Mouse (Mus musculus): ENCODE data around the gene Mok. TPM values are rescaled to one million over a fixed set of nuclear protein-coding genes. Genes with fewer than 3 reads are reported as not detected.
A peak's percentile ranks its signal among the peaks of the same experiment; 100 is the strongest.

Gene Mok
- polyA plus RNA-seq, 1 experiment, result 12.4 TPM

GRCm38 (mm10) chr12:110850929-110851256, 10.2 kb upstream of the Mok start:
- TF ChIP-seq CTCF (IDR thresholded peaks at IDR 0.05; ENCODE audit: extremely low read depth, insufficient read depth, low read length) (no peak), POLR2A (IDR thresholded peaks at IDR 0.05; ENCODE audit: extremely low read depth, insufficient read depth, low read length) (no peak)
- Histone ChIP-seq H3K27ac (ENCODE audit: insufficient read depth, low read length) (no peak overlapping the region), H3K4me1 (ENCODE audit: control insufficient read depth, insufficient read depth, low read length) (no peaks in the 10 kb centered on the region), H3K4me3 (ENCODE audit: insufficient read depth, low read length) (peak overlapping the region; percentile 66)

- TF ChIP-seq POLR2A (IDR thresholded peaks at IDR 0.05; ENCODE audit: extremely low read depth, insufficient read depth, low read length) (peak; percentile 72; the same call in 1 of the 2 replicates), CTCF (IDR thresholded peaks at IDR 0.05; ENCODE audit: extremely low read depth, insufficient read depth, low read length) (no peak)
- peak within 1 kb of the TSS; percentile 43 for H3K27ac ChIP-seq (ENCODE audit: insufficient read depth, low read length)
- H3K4me3 ChIP-seq (ENCODE audit: insufficient read depth, low read length), result peak within 1 kb of the TSS; percentile 66
- H3K4me1 ChIP-seq (ENCODE audit: control insufficient read depth, insufficient read depth, low read length), result no peaks in the 10 kb centered on the region
Observed at GRCm38 (mm10) chr12:110850010-110850928, 9.5 kb upstream of the Mok start, which contains the start of gene Zfp839. TSS of gene Zfp839 (plus strand) at chr12:110850253.

DNA sequence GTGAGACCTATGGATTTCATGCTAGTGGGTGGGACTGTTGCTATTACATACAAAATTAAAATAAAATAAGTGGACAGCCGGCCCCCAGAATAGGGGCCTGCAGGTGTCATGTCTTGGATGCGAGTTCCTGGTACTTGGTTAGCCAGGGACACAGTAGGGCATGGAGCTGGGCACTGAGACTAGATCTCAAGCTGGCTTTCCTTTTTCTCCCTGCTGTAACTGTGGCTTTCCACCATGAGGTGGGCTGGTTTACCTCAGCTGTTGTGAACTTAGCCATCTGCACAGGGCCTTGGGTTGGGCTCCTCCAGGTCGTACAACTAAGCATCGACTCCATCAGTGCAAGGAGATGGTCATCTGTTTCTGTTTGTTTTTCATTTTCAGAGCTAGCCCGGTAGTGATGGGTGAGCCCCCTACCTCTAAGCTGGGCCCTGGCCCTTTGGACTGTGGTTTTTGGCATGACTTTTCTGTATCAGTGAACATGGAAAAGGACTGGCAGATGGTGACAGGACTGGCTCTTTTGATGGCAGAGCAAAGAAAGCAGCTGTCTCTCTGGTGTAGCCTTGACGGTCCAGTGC, 5.5 kb upstream of the Mok start:
- no peak for TF ChIP-seq CTCF (IDR thresholded peaks at IDR 0.05; ENCODE audit: extremely low read depth, insufficient read depth, low read length)
- H3K4me1 ChIP-seq (ENCODE audit: control insufficient read depth, insufficient read depth, low read length), result no peaks in the 10 kb centered on the region
- H3K4me3 ChIP-seq (ENCODE audit: insufficient read depth, low read length), result no peak overlapping the region
- H3K27ac ChIP-seq (ENCODE audit: insufficient read depth, low read length), result no peak overlapping the region

DNA sequence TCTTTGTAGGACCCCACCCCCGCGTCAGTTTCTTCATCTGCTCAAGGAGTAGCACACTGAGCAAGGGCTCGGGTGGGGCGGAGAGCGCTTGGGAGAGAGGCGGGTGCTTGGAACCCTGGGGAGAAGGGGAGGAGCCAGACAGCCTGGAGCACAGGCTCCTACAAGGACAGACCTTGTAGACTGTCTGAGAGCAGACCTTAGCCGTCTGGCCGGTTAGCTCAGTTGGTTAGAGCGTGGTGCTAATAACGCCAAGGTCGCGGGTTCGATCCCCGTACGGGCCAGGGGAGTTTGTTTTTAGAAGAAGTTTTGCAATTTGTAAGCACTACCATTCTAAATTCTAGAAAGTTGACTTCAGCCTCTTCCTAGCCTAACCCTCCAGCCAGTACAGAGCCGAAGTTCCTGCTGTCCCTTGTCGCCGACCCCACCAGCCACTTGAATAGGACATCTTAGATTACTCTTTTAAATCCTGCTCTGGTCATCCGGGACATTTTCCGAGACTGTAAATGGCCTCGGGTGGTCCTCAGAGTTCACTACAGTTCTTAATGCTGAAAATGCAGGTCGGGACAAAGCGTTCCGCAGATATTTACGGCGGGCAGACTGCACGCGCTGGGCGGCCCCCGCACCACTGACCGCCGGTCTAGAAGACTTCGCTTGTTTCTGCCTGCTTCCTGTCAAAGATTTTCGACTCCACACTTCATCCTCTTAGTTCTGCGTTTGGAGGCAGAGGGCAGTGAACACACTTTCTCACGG, 4.6 kb upstream of the Mok start:
- TF ChIP-seq CTCF (IDR thresholded peaks at IDR 0.05; ENCODE audit: extremely low read depth, insufficient read depth, low read length) (no peak), POLR2A (IDR thresholded peaks at IDR 0.05; ENCODE audit: extremely low read depth, insufficient read depth, low read length) (no peak)
- Histone ChIP-seq H3K27ac (ENCODE audit: insufficient read depth, low read length) (0 out of 2 replicates have a peak overlapping the region, but pooled peaks have one; percentile 25), H3K4me1 (ENCODE audit: control insufficient read depth, insufficient read depth, low read length) (no peaks in the 10 kb centered on the region), H3K4me3 (ENCODE audit: insufficient read depth, low read length) (peak overlapping the region; percentile 35)

DNA sequence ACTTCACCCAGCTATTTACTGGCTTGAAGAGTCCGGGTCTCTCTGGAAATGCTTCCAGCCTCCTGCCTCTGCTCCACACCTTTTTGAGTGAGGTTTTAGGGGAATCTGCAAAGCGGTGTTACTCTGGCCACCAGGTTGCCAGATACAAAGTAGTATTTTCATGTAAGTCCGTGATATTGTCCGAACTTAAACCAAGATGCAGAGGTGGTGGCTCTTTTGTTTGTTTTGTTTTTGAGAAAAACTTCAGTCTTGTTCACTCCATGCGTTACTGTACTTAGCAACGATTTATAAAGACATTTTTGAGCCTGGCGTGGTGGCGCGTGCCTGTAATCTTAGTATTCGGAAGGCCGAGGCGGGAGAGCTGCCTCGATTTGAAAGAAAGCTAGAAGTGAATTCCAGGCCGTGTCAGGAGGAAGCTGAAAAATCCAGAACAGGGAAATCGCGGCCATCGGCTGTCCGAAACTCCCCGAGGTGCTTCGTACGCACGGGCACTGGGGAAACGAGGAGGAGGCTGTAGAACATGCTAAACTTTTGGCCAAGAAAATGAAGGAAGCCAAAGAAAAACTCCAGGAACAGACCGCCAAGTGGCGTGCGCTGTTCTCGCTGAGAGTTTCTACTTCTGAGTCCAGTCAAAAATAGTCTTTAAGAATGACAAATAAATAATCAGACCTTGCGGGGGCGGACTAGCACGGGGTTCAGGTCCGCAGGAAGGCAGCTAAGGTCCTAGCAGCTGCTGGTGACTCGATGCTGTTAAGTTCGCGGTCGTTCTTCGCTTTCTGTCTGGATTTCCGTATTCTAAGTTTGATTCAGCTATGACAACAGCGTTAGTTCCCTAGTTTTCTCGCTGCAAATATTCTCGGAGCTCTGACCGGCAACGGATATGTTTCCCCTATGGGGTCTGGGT, 3.7 kb upstream of the Mok start:
- Histone ChIP-seq H3K27ac (ENCODE audit: insufficient read depth, low read length) (no peak overlapping the region), H3K4me1 (ENCODE audit: control insufficient read depth, insufficient read depth, low read length) (no peaks in the 10 kb centered on the region; the same call in 1 of the 2 replicates), H3K4me3 (ENCODE audit: insufficient read depth, low read length) (peak overlapping the region; percentile 35)
- TF ChIP-seq POLR2A (IDR thresholded peaks at IDR 0.05; ENCODE audit: extremely low read depth, insufficient read depth, low read length) (no peak), CTCF (IDR thresholded peaks at IDR 0.05; ENCODE audit: extremely low read depth, insufficient read depth, low read length) (no peak)

- Histone ChIP-seq H3K27ac (ENCODE audit: insufficient read depth, low read length) (no peak overlapping the region), H3K4me3 (ENCODE audit: insufficient read depth, low read length) (peak overlapping the region; percentile 9), H3K4me1 (ENCODE audit: control insufficient read depth, insufficient read depth, low read length) (no peaks in the 10 kb centered on the region; the same call in 1 of the 2 replicates)
- TF ChIP-seq POLR2A (IDR thresholded peaks at IDR 0.05; ENCODE audit: extremely low read depth, insufficient read depth, low read length) (no peak), CTCF (IDR thresholded peaks at IDR 0.05; ENCODE audit: extremely low read depth, insufficient read depth, low read length) (peak; percentile 89)
Observed at GRCm38 (mm10) chr12:110843194-110844048, 2.7 kb upstream of the Mok start.

- Histone ChIP-seq H3K4me3 (ENCODE audit: insufficient read depth, low read length) (no peak overlapping the region), H3K4me1 (ENCODE audit: control insufficient read depth, insufficient read depth, low read length) (no peaks in the 10 kb centered on the region; the same call in 1 of the 2 replicates), H3K27ac (ENCODE audit: insufficient read depth, low read length) (no peak overlapping the region)
- TF ChIP-seq POLR2A (IDR thresholded peaks at IDR 0.05; ENCODE audit: extremely low read depth, insufficient read depth, low read length) (no peak), CTCF (IDR thresholded peaks at IDR 0.05; ENCODE audit: extremely low read depth, insufficient read depth, low read length) (no peak)
Observed at GRCm38 (mm10) chr12:110841731-110842493, 1.2 kb upstream of the Mok start.

All from cortical plate, adult 2 months (tissue).